Mouse (Mus musculus): ENCODE measurements around the gene Adora2a. TPM values are rescaled to one million over a fixed set of nuclear protein-coding genes. Genes with fewer than 3 reads are reported as not detected.
A peak's percentile ranks its signal among the peaks of the same experiment; 100 is the strongest.
"Not testable (repeated sequence)": the region's sequence is repeated elsewhere in the genome, so short reads cannot be mapped to it uniquely, and the experiment has no call there.

The Adora2a gene
- polyA plus RNA-seq (2015; fragmentation: Nextera tagmentation; extraction: Ambion mirVana), result 6.9 and 7.3 TPM in 2 replicates

DNA sequence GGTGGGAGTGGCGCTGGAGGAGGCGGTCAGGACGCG lies at the start of gene Adora2a:
TSS of gene Adora2a (plus strand) at position 6 of the 36 bp plus-strand sequence.
- DNase-seq (ENCODE audit: low spot score), result no peak

DNA sequence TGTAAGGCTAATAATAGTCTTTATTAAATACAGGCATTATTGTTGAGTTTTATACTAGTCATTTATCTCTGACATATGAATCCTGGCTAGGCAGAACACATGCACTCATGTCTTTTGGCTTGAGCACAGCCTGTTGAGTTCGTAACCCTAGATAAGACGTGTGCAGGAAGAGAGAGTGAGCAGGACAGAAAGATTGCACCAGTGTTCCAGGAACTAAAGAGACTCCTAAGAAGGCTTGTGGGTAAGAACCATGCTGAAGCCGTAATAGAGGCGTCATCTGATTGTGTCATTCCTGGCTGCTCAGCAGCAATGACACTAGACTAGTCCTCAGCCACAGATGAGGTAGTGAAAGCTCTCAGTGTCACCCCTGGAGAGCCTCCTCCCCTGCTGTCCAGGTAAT lies 43.7 kb upstream of the Adora2a start:
- DNase-seq (ENCODE audit: low spot score), result no peak

DNA sequence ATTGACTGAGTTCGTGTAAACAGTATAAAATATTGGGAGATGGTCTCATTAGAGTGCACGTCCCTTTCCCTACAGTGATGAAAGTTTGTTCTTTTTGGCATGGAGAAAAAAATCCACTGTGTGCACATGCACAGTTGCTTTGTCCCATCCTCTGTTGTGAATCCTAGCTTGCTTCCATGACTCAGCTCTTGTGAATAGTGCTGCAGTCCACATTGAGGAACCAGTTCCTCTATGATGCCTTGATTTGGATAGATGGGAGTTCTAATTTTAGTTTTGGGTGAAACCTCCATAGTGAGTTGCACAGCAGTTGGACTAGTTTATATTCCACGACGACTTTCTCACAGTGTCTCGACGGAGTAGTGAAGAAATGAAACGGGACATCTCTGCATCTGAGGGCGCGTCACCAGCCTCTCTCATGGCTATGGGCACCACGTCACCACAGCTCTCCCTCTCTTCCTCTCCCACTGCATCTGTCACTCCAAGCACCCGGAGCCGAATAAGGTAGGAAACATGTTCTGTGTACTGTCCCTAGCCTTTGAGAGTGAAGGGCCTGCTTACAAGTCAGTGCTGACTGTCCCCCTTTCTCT lies 40.2 kb upstream of the Adora2a start:
- no peak for DNase-seq (ENCODE audit: low spot score)

DNA sequence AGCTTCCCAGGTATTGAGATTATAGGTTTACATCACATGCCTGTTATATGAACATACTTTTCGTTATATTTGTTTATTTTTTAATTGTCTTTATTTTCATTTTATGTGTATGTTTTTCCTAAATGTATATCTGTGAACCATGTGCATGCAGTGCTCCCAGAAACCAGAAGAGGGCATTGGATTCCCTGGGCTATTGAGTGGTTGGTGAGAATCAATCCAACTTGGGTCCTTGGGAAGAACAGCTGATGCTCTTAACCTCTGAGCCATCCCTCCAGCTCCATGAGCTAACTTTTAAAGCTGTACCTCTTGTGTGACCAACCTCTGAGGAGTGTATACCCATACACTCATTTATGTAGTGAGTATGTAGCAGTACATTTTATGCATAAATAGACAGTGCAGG lies 39.2 kb upstream of the Adora2a start:
- peak; percentile 20 for DNase-seq (ENCODE audit: low spot score)

DNA sequence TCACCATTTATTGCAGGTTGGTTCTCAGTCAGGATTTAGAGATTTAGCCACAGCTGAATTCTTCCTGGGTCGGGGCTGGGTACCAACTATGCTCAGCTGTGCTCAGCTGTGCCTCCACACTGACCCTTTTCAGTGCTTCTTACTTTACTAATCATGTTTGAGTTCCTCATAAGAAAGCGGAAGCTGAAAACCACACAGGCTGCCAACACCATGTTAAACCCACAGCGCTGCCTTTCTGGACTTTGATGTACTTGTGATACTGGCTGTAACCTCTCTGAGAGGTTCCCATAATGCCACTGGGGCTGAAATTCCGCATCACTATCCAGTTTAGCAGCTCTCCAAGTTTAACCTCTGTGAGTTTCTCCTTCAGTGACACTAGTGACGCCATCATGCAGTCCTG lies 34.0 kb upstream of the Adora2a start:
- DNase-seq (ENCODE audit: low spot score), result peak; percentile 76

DNA sequence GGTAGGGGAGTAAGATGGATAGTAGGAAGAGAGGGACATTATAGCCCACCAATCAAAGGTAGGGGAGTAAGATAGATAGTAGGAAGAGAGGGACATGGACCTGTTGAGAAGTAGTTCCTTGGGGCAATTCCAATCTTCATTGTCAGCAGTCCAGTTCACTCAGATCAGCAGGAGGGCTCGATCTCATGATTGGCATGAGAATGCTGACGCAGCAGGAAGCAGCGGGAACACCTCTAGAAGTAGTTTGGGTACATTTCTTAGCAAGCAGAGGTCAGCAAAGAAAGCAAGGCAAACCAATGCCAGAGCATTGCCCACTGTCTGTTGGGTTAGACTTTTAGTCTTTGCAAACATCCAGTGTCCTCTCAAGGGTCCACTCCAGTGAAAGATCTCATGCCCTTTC lies 32.9 kb upstream of the Adora2a start:
- no peak for DNase-seq (ENCODE audit: low spot score)

DNA sequence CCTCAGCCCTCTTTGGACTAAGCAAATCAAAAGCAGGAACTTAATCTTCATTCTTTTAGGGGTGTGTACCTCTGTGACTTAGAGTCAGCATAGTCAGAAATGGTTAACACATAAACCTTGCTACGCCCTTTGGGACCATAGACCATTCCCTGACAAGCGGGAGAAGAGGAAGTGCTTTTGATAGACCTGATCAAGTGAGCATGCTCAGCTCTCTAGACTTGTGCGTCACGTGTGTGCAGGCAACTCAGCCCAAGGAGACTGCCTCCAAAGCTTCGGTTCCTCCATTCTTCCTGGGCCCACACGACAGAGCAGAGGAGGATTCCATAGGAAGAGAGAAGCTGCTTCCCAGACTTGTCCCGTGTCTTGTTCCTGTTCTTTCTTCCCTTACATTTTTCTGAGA lies 28.1 kb upstream of the Adora2a start:
- DNase-seq (ENCODE audit: low spot score), result no peak

DNA sequence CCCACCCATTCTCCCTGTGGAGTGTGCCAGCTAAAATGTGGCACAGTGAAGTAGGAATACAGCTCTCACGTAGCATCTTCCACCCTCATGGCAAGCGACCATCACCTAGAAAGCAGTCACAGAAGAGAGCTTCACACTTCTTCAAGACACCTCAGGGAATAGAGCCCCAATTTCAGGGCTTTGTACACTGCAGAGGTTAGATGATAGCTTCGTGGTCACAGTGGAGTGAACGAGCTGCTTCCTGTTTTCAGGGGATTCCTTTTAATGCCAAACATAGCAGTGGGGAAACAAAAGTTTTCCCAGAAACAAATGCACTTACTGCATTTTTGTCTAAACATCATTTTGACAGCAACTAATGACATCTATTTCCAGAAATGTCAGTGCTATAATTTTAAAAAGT lies 27.3 kb upstream of the Adora2a start:
- no peak for DNase-seq (ENCODE audit: low spot score)

DNA sequence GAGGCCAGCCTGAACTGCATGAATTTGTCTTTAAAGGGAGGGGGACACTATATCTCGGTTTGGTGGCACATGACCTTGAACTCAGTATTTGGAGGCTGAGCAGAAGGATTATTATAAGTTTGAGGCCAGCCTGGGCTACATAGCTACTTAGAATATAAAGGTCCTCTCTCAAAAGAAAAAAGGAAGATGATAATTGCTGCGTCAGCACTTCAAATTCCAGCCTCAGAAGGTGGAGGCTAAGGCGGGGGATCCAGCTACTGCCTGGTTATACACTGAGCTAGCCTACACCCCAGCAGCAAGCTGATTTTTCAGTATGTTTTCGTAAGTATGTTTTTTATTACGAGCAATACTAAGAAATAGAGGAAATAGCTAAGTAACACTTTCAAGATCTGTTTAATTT lies 26.0 kb upstream of the Adora2a start:
- no peak for DNase-seq (ENCODE audit: low spot score)

DNA sequence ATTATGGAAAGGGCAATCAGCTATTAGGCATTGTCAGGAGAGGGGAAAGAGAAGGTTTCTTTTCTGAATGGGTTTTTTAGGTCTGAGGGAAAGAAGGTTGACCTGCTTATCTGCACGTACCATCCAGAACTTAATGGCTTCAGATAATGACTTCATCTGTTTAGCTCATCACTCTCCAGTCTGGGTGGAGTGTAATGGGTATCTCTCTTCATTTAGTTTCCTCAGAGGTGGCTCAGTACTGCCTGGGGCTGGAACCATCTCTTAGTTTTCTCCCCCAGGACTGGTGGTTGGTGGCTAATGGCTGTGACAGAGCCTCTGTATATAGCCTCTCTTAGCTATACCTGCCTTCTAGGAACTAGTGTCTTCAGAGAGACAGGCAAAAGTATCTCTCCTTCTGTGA lies 25.3 kb upstream of the Adora2a start:
- DNase-seq (ENCODE audit: low spot score), result no peak

DNA sequence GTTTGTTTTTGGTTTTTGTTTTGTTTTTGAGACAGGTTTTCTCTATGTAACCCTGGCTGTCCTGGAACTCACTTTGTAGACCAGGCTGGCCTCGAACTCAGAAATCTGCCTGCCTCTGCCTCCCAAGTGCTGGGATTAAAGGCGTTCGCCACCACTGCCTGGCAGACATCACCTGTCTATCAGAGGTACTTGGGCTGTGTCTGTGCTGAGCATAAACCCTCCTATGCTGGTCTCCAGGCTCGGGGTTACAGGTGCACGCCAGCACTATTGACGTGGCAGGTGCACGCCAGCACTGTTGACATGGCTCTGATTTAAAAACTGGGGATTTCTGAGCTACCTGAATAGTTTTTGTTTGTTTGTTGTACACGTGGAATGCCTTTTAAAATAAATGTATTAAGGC lies 24.5 kb upstream of the Adora2a start:
- DNase-seq (ENCODE audit: low spot score), result not testable (repeated sequence)

DNA sequence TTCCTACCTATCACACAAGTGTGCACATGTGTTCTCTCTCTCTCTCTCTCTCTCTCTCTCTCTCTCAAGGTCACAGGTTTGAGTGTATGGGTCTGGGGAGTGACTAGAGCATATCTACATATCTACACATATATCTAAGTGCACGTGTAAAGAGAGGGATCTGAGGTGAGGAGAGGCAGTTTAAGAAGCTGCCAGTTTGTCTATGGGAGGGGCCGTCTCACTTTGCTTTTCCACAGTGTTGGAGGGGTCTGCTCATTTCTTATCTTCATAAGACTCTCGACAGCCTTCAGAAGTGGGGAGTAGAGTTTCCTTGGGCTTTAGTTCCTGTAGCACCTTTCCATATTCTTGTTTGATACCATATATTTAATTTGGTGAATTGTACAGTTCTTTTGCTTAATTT lies 23.4 kb upstream of the Adora2a start:
- DNase-seq (ENCODE audit: low spot score), result no peak

DNA sequence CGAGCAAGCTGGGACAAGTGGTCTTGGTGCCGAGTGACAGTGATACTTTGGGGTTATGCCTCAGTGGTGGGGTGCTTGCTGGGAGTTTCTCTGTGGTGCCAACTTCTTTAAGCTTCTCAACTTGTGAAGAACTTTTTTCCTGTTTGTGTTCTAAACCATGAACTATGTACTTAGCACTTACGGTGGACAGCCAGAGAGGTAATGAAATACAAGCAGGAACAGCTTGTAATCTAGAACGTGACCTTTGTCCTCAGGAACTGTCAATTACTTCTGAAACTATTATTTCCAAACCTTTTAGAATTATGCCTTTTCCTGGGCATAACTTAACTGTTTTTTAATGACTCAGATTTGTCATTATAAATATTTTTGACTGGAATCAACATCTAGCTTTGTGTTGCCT lies 22.3 kb upstream of the Adora2a start:
- DNase-seq (ENCODE audit: low spot score), result no peak

DNA sequence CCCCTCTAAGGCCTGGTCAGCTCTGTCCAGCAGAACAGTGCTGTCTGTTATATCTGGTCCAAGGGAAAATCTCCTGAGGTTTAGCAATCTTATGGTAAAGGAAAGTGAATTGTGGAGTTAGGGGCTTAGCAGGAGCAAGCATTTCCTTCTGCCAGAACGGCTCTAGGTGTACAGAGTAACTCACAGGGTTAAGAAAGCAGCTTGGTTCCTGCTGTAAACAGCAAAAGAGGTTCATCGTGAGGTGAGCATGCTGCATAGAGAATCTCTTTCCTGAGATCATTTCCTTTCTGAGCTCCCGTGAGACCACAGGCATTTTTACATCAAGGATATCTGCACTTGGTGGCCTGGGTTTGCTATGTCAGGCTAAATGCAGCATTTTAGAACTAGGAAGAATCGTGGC lies 21.8 kb upstream of the Adora2a start:
- DNase-seq (ENCODE audit: low spot score), result no peak

DNA sequence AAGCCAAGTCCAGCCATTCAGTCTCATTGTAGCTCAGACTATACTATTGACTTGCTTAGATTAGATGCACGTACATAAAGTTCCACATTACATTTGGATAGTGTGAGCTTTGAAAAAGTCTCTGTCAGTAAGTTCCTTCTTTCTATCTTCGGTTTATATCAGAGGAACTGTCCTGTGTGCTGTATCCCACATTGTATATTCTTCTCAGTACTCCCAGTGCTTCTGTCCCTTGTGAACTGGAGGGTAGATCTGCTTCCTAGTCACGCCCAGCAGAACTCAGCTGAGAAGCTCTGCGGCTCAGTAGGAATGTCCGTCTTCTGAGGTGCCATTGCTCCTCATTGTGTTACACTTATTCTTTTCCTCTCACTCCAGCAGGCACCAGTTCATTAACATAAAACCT lies 18.1 kb upstream of the Adora2a start:
- DNase-seq (ENCODE audit: low spot score), result no peak

DNA sequence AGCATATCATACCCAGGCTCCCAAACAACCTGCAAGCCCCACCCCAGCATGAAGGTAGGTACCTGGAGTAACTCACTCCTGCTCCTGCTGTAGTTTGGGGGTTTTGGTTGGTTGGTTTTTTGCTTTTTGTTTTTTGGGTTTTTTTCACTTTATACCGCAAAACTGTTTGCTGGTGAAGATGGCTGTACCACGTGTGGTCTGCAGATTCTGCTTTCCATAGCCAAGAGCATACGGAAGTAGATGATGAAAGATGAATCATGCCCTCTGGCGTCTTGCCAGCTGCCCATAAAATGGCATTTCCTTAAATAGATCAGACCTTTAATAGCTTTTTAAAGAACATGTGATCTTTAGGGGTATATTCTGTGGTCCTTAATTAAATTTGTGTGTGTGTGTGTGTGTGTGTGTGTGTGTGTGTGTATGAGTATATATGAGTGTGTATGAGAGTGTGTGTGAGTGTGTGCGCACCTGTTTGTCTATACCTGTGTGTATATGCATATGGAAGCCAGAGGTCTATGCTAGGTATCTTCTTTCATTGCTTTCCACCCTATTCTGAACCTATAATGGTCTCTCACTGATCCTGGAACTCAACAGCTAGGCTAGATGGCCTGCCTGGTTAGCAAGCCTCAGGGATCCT lies 16.8 kb upstream of the Adora2a start:
- peak; percentile 46 for DNase-seq (ENCODE audit: low spot score)

DNA sequence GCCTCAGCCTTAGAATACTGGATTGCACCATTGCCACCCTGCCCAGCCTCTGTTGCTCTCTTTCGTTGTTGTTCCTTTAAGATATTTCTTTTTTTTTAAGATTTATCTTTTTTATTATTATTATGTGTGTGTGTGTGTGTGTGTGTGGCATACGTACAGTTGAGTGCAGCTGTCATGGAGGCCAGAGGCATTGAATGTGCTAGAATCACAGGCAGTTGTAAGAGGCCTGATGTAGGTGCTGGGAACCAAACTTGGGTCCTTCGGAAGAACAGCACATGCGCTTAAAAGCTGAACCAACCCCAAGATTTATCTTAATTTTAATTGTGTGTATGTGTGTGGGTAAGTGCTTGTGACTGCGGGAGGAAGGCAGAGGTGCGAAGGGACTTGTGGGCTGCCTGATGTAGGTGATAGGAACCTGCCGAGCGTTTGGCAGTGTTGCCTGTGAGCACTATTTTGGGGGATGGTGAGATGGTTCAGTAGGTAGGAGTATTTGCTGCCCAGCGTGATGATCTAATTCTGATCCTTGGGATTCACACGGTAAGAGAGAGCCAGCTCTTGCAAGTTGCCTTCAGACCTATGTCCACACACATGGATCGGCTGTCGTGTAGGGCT lies 15.4 kb upstream of the Adora2a start:
- no peak for DNase-seq (ENCODE audit: low spot score)

DNA sequence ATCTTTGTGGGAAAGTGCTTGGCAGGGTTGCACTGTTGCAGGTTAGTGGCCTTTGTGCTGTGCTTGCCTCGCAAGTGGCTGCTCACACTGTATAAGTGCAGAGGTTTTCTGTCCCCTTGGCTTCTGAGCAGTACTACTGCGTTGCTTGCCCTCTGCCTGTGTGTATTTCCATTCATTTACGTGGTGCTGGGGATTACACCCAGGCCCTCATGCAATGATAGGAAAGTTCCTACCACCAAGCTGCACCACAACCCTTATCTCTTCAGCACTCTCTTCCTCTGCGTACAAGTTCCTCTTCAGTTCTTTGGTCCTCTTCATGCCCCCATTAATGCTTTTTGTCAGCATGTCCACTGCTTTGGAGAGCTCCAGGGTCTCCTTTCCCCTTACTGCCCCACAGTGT lies 14.7 kb upstream of the Adora2a start:
- DNase-seq (ENCODE audit: low spot score), result no peak

DNA sequence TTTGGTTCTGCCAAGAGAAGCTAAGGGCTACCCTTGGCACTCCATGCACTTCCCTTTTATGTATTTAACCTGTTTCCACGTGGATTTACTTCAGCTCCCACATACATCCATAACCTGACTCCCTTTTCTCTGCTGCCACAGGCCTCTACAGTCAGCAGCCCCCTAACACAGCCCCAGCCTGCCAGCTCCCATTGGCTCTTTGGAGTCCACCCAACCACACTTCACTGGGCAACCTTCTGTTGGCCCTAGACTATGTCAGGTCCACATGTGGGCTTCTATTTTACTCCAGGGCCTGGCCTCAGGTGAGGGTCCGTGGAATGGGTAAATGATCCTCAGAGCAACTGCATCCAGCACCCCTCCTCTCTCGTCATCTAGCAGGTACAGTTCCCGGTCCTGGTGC lies 14.1 kb upstream of the Adora2a start:
- DNase-seq (ENCODE audit: low spot score), result no peak

DNA sequence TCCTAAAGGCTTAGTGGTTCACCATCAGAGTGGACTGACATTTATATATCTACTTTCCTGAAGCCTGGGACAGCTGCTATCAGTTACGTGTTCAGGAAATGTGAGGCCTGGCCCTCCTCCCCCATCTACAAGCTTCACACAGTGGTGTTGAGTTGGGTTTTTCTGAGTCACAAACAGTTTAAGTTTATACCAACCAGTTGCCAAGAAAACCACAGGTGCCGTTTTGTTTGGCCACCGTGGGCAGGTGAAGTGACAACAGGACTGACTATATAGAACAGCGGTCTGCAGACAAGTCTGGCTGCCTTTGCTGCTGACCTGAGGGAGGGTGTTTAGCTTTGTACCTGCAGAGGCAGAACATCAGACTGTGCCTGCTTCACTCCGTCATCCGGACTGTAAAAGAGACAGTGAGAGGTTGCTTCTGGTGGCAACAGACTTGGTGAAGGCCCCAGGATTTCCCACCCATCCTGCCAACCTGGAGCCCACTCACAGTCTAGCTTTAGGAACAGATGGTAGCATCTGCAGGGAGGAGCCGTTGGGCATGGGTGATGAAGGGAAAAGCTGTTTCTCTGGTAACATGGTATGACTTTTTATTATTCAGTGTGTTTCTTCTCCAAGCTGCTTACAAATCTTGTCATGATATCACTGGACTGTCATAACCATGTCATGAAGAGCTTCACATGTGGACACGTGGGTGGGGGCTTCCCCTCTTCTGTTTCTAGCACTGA lies 13.2 kb upstream of the Adora2a start:
- peak; percentile 20 for DNase-seq (ENCODE audit: low spot score)

DNA sequence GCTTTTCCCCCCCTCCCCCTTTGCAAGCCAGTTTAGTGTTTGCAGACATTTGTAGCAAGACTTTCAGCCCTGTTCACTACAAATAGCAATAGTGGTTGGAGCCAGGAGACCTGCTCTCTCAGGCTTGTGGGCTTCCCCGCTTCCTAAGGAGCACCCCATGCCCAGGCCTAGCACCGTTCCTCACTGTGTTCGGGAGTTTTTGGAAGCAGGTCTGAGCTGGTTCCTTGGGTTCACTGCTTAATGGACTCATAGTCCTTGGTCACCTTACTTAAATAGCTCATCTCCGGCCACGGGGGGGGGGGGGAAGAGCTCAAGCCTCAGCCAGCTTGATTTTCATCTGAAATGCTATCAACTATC lies 12.7 kb upstream of the Adora2a start:
- no peak for DNase-seq (ENCODE audit: low spot score)

DNA sequence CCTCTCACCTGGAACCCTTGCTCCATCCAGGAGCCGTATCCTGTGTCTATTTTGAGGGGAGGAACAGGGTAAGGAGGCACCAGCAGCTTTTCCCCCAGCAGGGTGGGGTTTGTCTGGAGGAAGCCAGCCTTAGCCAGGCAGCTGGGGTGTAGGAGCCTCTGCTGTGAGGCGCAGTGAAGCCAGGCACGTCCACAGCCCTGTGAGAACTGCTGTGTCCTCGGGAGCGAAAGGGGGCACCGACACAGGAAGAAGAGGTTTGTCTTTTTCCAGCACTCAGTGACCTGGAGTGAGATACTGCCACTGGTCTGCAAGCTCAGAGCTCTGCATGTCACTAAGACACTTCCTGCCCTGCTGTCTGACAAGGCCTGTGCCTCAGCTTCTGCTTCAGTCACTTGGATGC lies 12.3 kb upstream of the Adora2a start:
- no peak for DNase-seq (ENCODE audit: low spot score)

DNA sequence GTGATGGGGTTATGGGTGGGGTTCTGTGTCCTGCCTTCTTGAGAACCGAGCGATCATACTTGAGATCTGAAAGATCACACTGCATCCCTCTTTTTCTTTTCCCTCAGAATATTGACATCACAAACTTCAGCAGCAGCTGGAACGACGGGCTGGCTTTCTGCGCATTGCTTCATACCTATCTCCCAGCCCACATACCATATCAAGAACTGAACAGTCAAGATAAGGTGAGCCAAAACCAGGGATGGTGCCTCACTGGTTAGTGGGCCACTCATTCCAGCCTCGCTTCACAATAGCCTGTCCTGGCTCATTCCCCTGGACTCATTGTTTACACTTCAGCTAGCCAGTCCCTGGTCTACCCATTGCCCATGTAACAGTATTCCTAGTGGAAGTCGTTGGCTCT lies 9.5 kb upstream of the Adora2a start:
- no peak for DNase-seq (ENCODE audit: low spot score)

Measured in thymus, postnatal 0 days (tissue).